Mouse (Mus musculus) heart, embryonic 16.5 days (tissue): ENCODE results near the gene Ggt6. TPM values are rescaled to one million over a fixed set of nuclear protein-coding genes. Genes with fewer than 3 reads are reported as not detected.
A peak's percentile ranks its signal among the peaks of the same experiment; 100 is the strongest.

Experiments used
- ATAC-seq: fragments of 200-750 bp; cut with Nextera tagmentation; replicated peaks from 2 replicates; pipeline ENCODE4 v1.8.0; 2017; ENCODE audit warnings: moderate number of reproducible peaks; ENCODE audit not compliant: insufficient read depth, low FRiP score; ENCODE audit errors: extremely low read depth
- H3K27ac ChIP-seq: fragments of 300-500 bp; sonication (generic); 2 replicates; pipeline ENCODE4 v1.5.1; 2014; ENCODE audit warnings: mild to moderate bottlenecking, low read length, control low read depth, moderate library complexity
- H3K27me3 ChIP-seq: fragments of 300-500 bp; sonication (generic); 2 replicates; pipeline ENCODE4 v1.6.1; 2014; ENCODE audit warnings: low read length, mixed read lengths; ENCODE audit not compliant: control insufficient read depth, insufficient read depth
- H3K36me3 ChIP-seq: fragments of 300-500 bp; sonication (generic); 2 replicates; pipeline ENCODE4 v1.6.1; 2014; ENCODE audit not compliant: control insufficient read depth, insufficient read depth
- H3K4me1 ChIP-seq: fragments of 300-500 bp; sonication (generic); 2 replicates; pipeline ENCODE4 v1.6.1; 2014; ENCODE audit warnings: low read length, mixed read lengths; ENCODE audit not compliant: control insufficient read depth, insufficient read depth
- H3K4me2 ChIP-seq: fragments of 300-500 bp; sonication (generic); 2 replicates; pipeline ENCODE4 v1.6.1; 2014; ENCODE audit warnings: low read depth, mild to moderate bottlenecking, control low read depth, low read length
- H3K4me3 ChIP-seq: fragments of 300-500 bp; sonication (generic); 2 replicates; pipeline ENCODE4 v1.5.1; 2014; ENCODE audit warnings: mild to moderate bottlenecking, control low read depth, low read length
- H3K9ac ChIP-seq: fragments of 300-500 bp; sonication (generic); 2 replicates; pipeline ENCODE4 v1.6.1; 2014; ENCODE audit warnings: low read length, control low read depth
- H3K9me3 ChIP-seq: fragments of 300-500 bp; sonication (generic); replicated peaks from 2 replicates; pipeline ENCODE4 v1.6.1; 2016; ENCODE audit warnings: low read length; ENCODE audit not compliant: control insufficient read depth
- WGBS: fragments of 180-500 bp; shearing (Covaris S2); extraction: QIAGEN DNeasy Blood & Tissue Kit; methylation state at CpG from one replicate; pipeline ENCODE4 v1.1.7; 2014; 5-methylcytosine and 5-hydroxymethylcytosine counted together
- polyA plus RNA-seq: library from polyadenylated mRNA; unstranded; fragments of >200 nt; fragmentation: Nextera tagmentation; extraction: Ambion mirVana; gene quantifications from 2 replicates; pipeline ENCODE4 v1.2.1, GENCODE M21; 2015

Ggt6 gene
- polyA plus RNA-seq, 1 experiment from 2014 or later: 0.17 TPM

DNA sequence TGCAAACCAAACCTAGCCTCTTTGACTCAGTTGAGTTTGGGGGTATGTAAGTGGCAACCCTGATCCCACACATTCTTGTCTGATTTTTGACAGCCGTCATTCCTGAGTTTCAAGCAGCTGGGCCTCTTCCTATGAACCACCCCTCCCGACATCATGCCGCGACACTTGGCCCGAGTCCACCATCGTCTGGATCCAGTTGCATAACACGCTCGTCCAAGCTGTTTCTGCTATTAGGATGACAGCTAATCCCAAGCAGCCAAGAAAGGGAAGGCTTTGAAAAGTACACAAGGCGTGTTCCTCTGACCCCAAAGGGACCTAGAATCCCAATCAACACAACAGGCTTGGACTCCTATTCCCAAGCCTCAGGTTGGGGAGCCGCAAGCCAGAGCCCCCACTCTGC lies 38.3 kb upstream of the Ggt6 start:
- ATAC-seq: peak; percentile 78
- peak overlapping the region; percentile 90 for H3K27ac ChIP-seq
- H3K9me3 ChIP-seq: no peaks in the 10 kb centered on the region
- peaks cover 55% of the 10 kb centered on the region for H3K4me1 ChIP-seq
- peaks cover 28% of the 10 kb centered on the region for H3K36me3 ChIP-seq
- H3K4me2 ChIP-seq: peak overlapping the region; percentile 28; the same call in 1 of the 2 replicates
- H3K4me3 ChIP-seq: no peak overlapping the region
- no peak overlapping the region for H3K9ac ChIP-seq
- H3K27me3 ChIP-seq: no peaks in the 10 kb centered on the region
- WGBS: 20% methylated on average over 10 of the region's 10 CpGs

- Histone ChIP-seq H3K9ac (no peak overlapping the region), H3K9me3 (no peaks in the 10 kb centered on the region), H3K27ac (peak overlapping the region; percentile 90), H3K4me1 (peaks cover 64% of the 10 kb centered on the region), H3K27me3 (no peaks in the 10 kb centered on the region), H3K4me2 (no peak overlapping the region), H3K4me3 (no peak overlapping the region), H3K36me3 (peaks cover 24% of the 10 kb centered on the region)
- no peak for ATAC-seq
- 76% methylated on average over 8 of the region's 8 CpGs for WGBS
These were observed 37.4 kb upstream of the Ggt6 start for GRCm38 (mm10) chr11:72397811-72398525.

- H3K27me3 ChIP-seq: no peaks in the 10 kb centered on the region
- peaks cover 54% of the 10 kb centered on the region for H3K4me1 ChIP-seq
- no peak overlapping the region for H3K9ac ChIP-seq
- H3K27ac ChIP-seq: no peak overlapping the region
- ATAC-seq: no peak
- peaks cover 25% of the 10 kb centered on the region for H3K36me3 ChIP-seq
- no peaks in the 10 kb centered on the region for H3K9me3 ChIP-seq
- H3K4me2 ChIP-seq: no peak overlapping the region
- 80% methylated on average over 12 of the region's 12 CpGs for WGBS
- H3K4me3 ChIP-seq: no peak overlapping the region
These were observed 34.3 kb upstream of the Ggt6 start for GRCm38 (mm10) chr11:72401068-72401467.

GRCm38 (mm10) chr11:72402017-72402416 lies 33.3 kb upstream of the Ggt6 start:
- Histone ChIP-seq H3K9ac (peak overlapping the region; percentile 5; the same call in 1 of the 2 replicates), H3K4me1 (peaks cover 54% of the 10 kb centered on the region), H3K4me2 (no peak overlapping the region), H3K27me3 (no peaks in the 10 kb centered on the region), H3K36me3 (peaks cover 25% of the 10 kb centered on the region), H3K4me3 (no peak overlapping the region), H3K27ac (peak overlapping the region; percentile 43), H3K9me3 (no peaks in the 10 kb centered on the region)
- 43% methylated on average over 5 of the region's 5 CpGs for WGBS
- ATAC-seq: no peak; the same call in 1 of the 2 replicates

GRCm38 (mm10) chr11:72402969-72403368 lies 32.4 kb upstream of the Ggt6 start:
- H3K9ac ChIP-seq: no peak overlapping the region
- H3K9me3 ChIP-seq: no peaks in the 10 kb centered on the region
- H3K4me1 ChIP-seq: peaks cover 52% of the 10 kb centered on the region
- no peak overlapping the region for H3K4me2 ChIP-seq
- H3K36me3 ChIP-seq: peaks cover 25% of the 10 kb centered on the region
- no peak for ATAC-seq
- 80% methylated on average over 12 of the region's 12 CpGs for WGBS
- H3K4me3 ChIP-seq: no peak overlapping the region
- no peaks in the 10 kb centered on the region for H3K27me3 ChIP-seq
- H3K27ac ChIP-seq: no peak overlapping the region

DNA sequence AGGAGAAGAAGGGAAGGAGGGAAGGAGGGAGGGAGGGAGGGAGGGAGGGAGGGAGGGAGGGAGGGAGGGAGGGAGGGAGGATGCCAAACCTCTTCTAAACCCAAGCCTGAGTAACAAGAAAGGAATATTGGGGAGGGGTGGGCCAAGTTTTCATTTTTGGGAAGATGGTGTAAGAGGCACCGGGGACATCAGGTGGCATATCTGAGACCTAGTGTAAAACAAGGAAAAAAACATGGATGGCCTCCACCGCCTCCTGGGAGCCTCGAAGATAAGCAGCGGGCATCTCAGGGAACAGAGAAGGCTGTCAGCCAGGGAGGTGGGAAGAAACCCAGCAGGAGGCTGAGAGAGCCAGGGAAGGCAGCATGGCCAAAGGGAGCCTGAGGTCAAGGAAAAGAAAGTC lies 29.8 kb upstream of the Ggt6 start:
- H3K27me3 ChIP-seq: no peaks in the 10 kb centered on the region
- H3K4me3 ChIP-seq: no peak overlapping the region
- 30% methylated on average over 4 of the region's 4 CpGs for WGBS
- H3K9me3 ChIP-seq: no peaks in the 10 kb centered on the region
- peaks cover 71% of the 10 kb centered on the region for H3K4me1 ChIP-seq
- H3K36me3 ChIP-seq: peaks cover 7% of the 10 kb centered on the region; the same call in 1 of the 2 replicates
- H3K27ac ChIP-seq: peak overlapping the region; percentile 89
- peak overlapping the region; percentile 91 for H3K4me2 ChIP-seq
- peak overlapping the region; percentile 34; the same call in 1 of the 2 replicates for H3K9ac ChIP-seq
- ATAC-seq: no peak

DNA sequence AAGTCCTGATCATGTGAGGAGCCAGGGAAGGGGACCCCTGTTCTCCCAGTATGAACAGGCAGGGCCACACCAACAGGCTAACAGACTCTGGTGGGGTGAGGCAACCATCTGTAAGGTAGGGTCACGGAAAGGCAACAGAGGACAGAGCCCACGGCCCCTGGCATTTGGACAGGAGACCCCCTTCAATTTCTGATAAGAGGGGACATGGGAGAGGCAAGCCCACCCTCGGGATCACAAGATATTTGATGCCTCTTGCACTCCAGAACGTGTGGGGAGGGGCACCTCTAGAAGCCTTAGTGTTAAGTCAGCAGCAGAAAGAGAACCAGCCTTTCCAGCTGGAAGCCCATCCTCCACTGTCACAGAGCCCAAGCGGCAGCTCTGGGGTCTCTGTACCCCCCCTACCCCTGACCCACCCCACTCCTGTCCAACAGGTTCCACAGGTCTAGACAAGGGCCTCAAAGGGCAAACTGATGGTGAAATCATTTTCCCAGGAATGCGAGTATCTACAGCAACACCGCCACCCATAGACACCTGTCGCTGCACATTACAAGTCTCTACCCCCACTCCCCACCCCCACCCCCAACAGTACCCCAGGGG lies 29.1 kb upstream of the Ggt6 start:
- Histone ChIP-seq H3K27me3 (no peaks in the 10 kb centered on the region), H3K27ac (peak overlapping the region; percentile 89), H3K9ac (peak overlapping the region; percentile 64), H3K36me3 (peaks cover 7% of the 10 kb centered on the region; the same call in 1 of the 2 replicates), H3K4me2 (peak overlapping the region; percentile 91), H3K9me3 (no peaks in the 10 kb centered on the region), H3K4me1 (peaks cover 71% of the 10 kb centered on the region), H3K4me3 (peak overlapping the region; percentile 39; the same call in 1 of the 2 replicates)
- no peak for ATAC-seq
- WGBS: 35% methylated on average over 8 of the region's 8 CpGs

DNA sequence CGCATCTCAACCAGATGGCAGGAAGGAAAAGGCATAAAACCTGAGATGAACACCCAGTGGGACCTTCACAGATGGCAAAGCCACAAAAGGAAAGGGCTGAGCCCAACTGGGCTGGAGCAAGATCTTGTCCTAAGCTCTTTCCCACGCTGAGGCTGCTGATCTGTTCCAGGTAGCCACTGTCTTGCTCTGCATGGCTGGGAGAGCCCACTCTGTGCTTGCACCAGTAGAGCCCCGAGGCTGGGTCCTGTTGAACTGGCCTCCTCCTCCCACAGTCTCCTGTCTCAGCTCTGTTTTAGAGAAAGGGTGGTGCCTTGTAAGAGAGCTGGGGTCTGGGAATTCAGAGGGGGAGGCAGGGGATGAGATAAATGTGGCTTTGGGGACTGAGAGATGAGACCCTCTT lies 28.2 kb upstream of the Ggt6 start:
- WGBS: 17% methylated on average over 3 of the region's 3 CpGs

DNA sequence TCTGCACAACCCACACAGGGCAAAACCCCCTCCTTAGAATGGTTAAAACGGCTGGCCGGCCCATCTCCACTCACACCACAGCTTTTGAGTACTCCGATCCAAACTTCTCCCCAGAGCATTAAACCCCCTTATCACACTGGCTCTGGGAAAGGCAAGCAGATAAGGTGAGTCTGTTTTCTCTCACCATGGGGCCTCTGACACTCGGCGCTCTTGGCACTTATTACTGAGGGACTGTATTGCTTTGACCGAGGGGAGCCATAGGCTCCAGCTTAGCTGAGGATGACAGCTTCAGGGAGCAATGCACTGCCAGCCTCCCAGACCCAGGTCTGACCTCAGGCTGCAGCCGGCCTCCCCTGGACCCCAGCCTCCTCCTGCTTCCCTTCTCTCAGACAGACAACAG lies 27.8 kb upstream of the Ggt6 start:
- H3K4me3 ChIP-seq: peak overlapping the region; percentile 80
- 9% methylated on average over 7 of the region's 7 CpGs for WGBS

More for the DNA sequence above, 28.2 kb upstream of the Ggt6 start:
- H3K36me3 ChIP-seq: peaks cover 5% of the 10 kb centered on the region; the same call in 1 of the 2 replicates
- peaks cover 68% of the 10 kb centered on the region for H3K4me1 ChIP-seq
- no peaks in the 10 kb centered on the region for H3K9me3 ChIP-seq
- H3K27ac ChIP-seq: peak overlapping the region; percentile 89
- H3K4me2 ChIP-seq: peak overlapping the region; percentile 91
- no peak for ATAC-seq
- peak overlapping the region; percentile 64 for H3K9ac ChIP-seq
- H3K27me3 ChIP-seq: no peaks in the 10 kb centered on the region
- H3K4me3 ChIP-seq: peak overlapping the region; percentile 39

More for the DNA sequence above, 27.8 kb upstream of the Ggt6 start:
- Histone ChIP-seq H3K36me3 (peaks cover 5% of the 10 kb centered on the region; the same call in 1 of the 2 replicates), H3K4me2 (peak overlapping the region; percentile 91), H3K4me1 (peaks cover 68% of the 10 kb centered on the region), H3K9ac (peak overlapping the region; percentile 64), H3K27ac (peak overlapping the region; percentile 89), H3K27me3 (no peaks in the 10 kb centered on the region), H3K9me3 (no peaks in the 10 kb centered on the region)
- ATAC-seq: peak; percentile 83
